Mouse (Mus musculus) forebrain, embryonic 13.5 days (tissue): ENCODE data around the gene Gpr137b. TPM values are rescaled to one million over a fixed set of nuclear protein-coding genes. Genes with fewer than 3 reads are reported as not detected.
"Not testable (repeated sequence)": the region's sequence is repeated elsewhere in the genome, so short reads cannot be mapped to it uniquely, and the experiment has no call there.

Source experiments
- ATAC-seq: fragments of 200-750 bp; cut with Nextera tagmentation; 2 replicates; pipeline ENCODE4 v1.8.0; 2017
- H3K27ac ChIP-seq: fragments of 300-500 bp; sonication (generic); 2 replicates; pipeline ENCODE4 v1.5.1; 2015; ENCODE audit warnings: inconsistent platforms, mild to moderate bottlenecking, moderate library complexity
- H3K27me3 ChIP-seq: fragments of 300-500 bp; sonication (generic); 2 replicates; pipeline ENCODE4 v1.6.1; 2015; ENCODE audit warnings: mild to moderate bottlenecking, inconsistent platforms
- H3K36me3 ChIP-seq: fragments of 300-500 bp; sonication (generic); 2 replicates; pipeline ENCODE4 v1.6.1; 2015; ENCODE audit warnings: mild to moderate bottlenecking, inconsistent platforms; ENCODE audit not compliant: poor library complexity, severe bottlenecking
- H3K4me1 ChIP-seq: fragments of 300-500 bp; sonication (generic); 2 replicates; pipeline ENCODE4 v1.6.1; 2015; ENCODE audit warnings: inconsistent platforms
- H3K4me2 ChIP-seq: fragments of 300-500 bp; sonication (generic); 2 replicates; pipeline ENCODE4 v1.6.1; 2015; ENCODE audit warnings: inconsistent platforms, mild to moderate bottlenecking, moderate library complexity
- H3K4me3 ChIP-seq: fragments of 300-500 bp; sonication (generic); 2 replicates; pipeline ENCODE4 v1.5.1; 2015; ENCODE audit warnings: mild to moderate bottlenecking, inconsistent platforms
- H3K9ac ChIP-seq: fragments of 300-500 bp; sonication (generic); 2 replicates; pipeline ENCODE4 v1.6.1; 2015; ENCODE audit warnings: mild to moderate bottlenecking, inconsistent platforms
- H3K9me3 ChIP-seq: fragments of 300-500 bp; sonication (generic); replicated peaks from 2 replicates; pipeline ENCODE4 v1.6.1; 2016; ENCODE audit warnings: inconsistent platforms
- WGBS: fragments of 180-500 bp; shearing (Covaris S2); methylation state at CpG from one replicate; pipeline ENCODE4 v1.1.7; 2015; 5-methylcytosine and 5-hydroxymethylcytosine counted together
- polyA plus RNA-seq: library from polyadenylated mRNA; unstranded; fragments of >200 nt; fragmentation: Nextera tagmentation; extraction: Ambion mirVana; gene quantifications from 2 replicates; pipeline ENCODE4 v1.2.1, GENCODE M21; 2015

Gpr137b gene
- polyA plus RNA-seq, result 24.2 and 26.1 TPM in 2 replicates

DNA sequence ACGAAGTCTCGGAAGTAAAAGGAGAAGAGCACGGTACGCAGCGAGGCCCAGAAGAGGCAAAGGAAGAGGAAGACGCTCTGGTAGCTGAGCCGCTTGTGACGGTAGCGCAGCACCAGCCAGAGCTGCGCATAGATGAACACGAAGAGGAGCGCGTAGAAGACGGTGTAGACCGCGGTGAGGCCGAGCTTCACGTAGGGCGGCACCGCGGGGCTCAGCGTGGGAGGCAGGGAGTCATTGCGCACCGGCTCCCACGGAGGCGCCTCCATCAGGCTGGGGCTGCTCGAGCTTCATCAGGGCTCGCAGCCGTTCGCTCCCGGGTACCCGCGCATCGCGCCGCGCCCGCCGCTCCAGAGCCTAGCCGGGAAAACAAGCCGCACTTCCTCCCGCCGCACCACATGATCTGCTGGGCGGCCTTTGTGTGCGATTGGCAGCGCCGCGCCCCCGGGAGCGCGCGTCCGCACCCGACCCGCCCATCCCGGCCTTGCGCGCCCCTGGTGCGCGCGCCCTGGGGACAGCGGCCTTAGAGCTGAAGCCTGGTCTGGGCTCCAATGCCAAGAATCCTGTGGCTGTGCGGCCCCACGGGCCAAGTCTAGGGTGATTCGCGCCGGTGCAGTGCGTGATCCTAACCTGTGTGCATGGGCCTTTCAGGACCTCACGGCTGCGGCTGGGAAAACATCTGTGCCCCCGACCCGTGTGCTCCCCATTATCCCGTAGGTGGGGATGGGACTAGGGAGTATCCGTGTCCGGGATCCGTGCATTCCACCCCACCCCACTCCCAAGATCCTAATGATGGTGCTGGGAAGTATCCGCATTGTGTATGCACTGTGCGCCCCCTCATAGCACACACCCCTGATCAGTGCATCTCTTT is at the start of gene Gpr137b:
TSS of gene Gpr137b (minus strand) at position 787 of the 868 bp plus-strand sequence.
- H3K27ac ChIP-seq, result 0 out of 2 replicates have a peak within 1 kb of the TSS, but pooled peaks have one; percentile 40
- H3K4me1 ChIP-seq, H3K9me3 ChIP-seq, H3K36me3 ChIP-seq, H3K27me3 ChIP-seq: not testable (repeated sequence)
- ATAC-seq, result peak; percentile 93
- peak within 1 kb of the TSS; percentile 53 for H3K4me2 ChIP-seq
- peak within 1 kb of the TSS; percentile 42 for H3K4me3 ChIP-seq
- H3K9ac ChIP-seq, result peak within 1 kb of the TSS; percentile 64
- under 1% methylated on average over 45 of the region's 78 CpGs for WGBS

DNA sequence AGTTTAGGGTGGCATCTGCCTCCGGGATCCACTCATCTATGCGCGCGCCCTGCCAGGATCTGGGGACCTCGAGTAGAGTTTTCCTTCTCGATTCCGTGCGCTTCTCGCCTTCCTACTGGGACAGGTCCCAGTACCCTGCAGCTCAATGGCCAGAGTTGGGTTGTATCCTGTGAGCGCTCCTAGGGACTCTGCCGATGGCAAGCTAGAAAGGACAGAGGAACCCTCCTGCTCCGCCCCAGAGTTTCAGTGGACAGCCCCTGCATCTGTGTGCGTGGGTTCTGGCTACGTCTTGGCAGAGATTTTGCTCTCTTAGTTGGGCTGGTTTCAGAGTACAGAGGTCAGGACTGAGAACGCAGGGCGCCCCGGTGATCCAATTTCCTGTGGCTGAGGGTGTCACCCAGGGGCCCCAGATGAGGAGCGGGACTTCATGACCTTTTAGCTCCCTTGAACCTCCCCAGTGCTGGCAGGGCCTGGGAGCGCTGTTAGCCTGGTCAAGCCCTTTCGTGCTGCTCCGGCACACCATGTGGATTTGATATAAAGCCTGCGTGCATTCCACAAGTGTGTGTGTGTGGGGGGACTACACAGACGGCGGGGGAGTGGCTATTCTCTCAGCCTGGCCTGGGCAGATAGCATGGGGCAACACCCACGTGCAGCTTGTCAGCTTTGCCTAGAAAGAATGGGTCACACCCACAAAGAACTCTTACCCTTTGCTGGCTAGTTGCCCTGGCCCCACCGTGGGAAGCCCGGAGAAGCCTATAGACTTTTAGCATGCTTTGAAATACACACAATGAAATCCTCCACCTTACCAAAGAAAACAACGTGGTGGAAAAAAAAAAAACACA is 44.5 kb upstream of the Gpr137b start:
- not testable (repeated sequence) for H3K36me3 ChIP-seq, H3K9me3 ChIP-seq, H3K4me3 ChIP-seq, H3K4me1 ChIP-seq, H3K27me3 ChIP-seq, H3K27ac ChIP-seq, H3K4me2 ChIP-seq, H3K9ac ChIP-seq
- WGBS, result 5% methylated on average over 18 of the region's 28 CpGs
- 0 out of 2 replicates have a peak, but pooled peaks have one; percentile 34 for ATAC-seq

DNA sequence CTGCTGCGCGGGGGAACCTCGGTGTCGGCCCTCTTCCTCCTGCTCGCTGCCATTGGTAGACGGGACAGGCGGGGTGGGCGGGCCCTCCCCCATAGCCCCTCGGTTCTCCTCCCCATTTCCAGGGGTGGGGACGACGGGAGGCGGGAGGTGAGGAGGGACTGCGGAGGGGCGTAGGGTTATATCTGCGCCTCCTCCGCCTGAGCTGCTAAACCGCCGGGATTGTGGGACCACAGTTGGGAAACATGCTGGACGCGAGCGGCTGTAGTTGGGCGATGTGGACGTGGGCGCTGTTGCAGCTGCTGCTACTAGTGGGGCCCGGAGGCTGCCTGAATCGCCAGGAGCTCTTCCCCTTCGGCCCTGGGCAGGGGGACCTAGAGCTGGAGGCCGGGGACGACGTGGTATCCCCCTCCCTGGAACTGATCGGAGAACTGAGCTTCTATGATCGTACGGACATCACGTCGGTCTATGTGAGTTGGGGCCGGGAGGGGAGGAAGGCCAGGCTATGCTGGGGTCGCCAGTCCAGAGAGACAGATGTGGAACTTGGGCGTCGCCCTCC is 43.7 kb upstream of the Gpr137b start, which contains the start of gene Nid1:
TSS of gene Nid1 (plus strand) at position 92 of the 556 bp plus-strand sequence.
- WGBS, result 4% methylated on average over 24 of the region's 39 CpGs

DNA sequence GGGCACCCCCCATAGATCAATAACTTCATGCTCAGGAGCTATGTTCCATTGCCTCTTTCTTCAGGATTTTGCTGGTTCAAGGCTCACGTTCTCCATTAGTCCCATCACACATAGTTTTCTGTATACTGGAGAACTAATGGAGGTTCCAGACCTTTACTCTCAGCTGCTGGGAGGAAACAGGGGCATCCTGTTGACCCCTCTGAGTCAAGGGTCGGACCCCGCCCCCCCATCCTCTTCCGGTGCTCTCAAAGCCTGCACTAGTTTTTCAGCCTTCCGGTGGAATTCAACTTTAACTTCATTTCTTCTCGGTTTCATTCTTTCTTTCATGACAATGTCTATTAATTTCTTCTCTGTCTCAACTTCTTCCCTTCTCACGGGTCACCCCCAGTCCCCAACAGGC is 42.3 kb upstream of the Gpr137b start:
- H3K36me3 ChIP-seq, H3K9me3 ChIP-seq, H3K27me3 ChIP-seq, H3K27ac ChIP-seq, H3K9ac ChIP-seq, H3K4me1 ChIP-seq, H3K4me2 ChIP-seq, H3K4me3 ChIP-seq, ATAC-seq: not testable (repeated sequence)
- WGBS, result 98% methylated on average over 5 of the region's 7 CpGs

More for the DNA sequence above, 43.7 kb upstream of the Gpr137b start, which contains the start of gene Nid1:
- not testable (repeated sequence) for H3K27ac ChIP-seq, H3K36me3 ChIP-seq, H3K27me3 ChIP-seq, H3K4me1 ChIP-seq, H3K9me3 ChIP-seq, H3K9ac ChIP-seq
- peak within 1 kb of the TSS; percentile 29 for H3K4me3 ChIP-seq
- peak; percentile 79 for ATAC-seq
- H3K4me2 ChIP-seq, result peak within 1 kb of the TSS; percentile 53

DNA sequence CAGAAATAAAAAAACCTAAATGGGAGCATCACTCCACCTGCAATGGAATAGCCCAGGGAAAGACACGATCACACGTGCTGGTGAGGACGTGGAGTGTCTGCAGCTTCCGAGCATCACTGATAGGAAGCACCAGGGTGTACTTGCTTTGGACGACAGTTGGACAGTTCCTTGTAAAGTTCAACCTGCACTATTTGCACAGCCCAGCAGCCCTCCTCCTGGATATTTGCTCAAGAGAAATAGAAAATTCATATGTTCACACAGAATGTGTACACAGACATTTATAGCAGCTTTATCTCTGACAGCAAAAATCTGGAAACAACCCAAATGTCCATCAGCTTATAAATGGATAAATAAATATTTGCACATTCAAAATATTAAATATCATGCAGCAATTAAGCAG is 29.5 kb upstream of the Gpr137b start:
- H3K9me3 ChIP-seq, H3K4me3 ChIP-seq, H3K27me3 ChIP-seq, H3K36me3 ChIP-seq, ATAC-seq, H3K9ac ChIP-seq, H3K27ac ChIP-seq, H3K4me1 ChIP-seq, H3K4me2 ChIP-seq: not testable (repeated sequence)
- WGBS, result 96% methylated on average over 3 of the region's 5 CpGs

DNA sequence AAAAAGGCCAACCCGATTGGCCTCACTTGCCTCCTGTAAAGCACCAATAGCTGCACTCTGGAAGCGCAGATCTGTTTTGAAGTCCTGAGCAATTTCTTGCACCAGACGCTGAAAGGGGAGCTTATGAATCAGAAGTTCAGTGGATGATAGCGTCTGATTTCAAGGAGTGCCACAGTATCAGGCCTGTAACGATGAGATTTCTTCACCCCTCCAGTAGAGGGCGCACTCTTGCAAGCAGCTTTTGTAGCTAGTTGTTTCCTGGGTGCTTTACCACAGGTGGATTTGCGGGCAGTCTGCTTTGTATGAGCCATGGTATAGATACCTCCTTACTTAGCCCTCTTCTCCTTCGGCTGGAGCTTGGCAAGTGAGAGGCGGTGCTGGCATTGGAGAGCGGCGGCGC is 25.0 kb upstream of the Gpr137b start:
- ATAC-seq, H3K27ac ChIP-seq, H3K27me3 ChIP-seq, H3K4me2 ChIP-seq, H3K36me3 ChIP-seq, H3K4me3 ChIP-seq, H3K9ac ChIP-seq, H3K4me1 ChIP-seq, H3K9me3 ChIP-seq: not testable (repeated sequence)
- WGBS, result 93% methylated on average over 6 of the region's 12 CpGs

DNA sequence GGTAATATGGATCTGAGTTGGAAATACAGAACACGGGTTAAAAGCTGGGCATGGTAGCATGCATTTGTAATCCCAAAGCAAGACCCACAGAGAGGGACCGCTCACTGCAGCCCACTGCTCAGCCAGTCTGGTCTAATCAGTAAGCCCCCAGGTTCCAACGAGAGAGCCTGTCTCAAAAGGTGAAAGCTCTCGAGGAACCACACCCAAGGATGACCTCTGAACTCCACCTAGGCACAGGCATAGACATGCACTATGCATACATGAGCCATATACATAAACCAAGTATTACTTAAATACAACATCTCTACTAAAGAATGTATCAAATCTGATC is 22.2 kb upstream of the Gpr137b start:
- not testable (repeated sequence) for H3K4me3 ChIP-seq, H3K9me3 ChIP-seq, H3K4me1 ChIP-seq, H3K27me3 ChIP-seq, H3K27ac ChIP-seq, H3K36me3 ChIP-seq, H3K4me2 ChIP-seq, H3K9ac ChIP-seq
- 92% methylated on average over 3 of the region's 4 CpGs for WGBS
- ATAC-seq, result peak; percentile 59

DNA sequence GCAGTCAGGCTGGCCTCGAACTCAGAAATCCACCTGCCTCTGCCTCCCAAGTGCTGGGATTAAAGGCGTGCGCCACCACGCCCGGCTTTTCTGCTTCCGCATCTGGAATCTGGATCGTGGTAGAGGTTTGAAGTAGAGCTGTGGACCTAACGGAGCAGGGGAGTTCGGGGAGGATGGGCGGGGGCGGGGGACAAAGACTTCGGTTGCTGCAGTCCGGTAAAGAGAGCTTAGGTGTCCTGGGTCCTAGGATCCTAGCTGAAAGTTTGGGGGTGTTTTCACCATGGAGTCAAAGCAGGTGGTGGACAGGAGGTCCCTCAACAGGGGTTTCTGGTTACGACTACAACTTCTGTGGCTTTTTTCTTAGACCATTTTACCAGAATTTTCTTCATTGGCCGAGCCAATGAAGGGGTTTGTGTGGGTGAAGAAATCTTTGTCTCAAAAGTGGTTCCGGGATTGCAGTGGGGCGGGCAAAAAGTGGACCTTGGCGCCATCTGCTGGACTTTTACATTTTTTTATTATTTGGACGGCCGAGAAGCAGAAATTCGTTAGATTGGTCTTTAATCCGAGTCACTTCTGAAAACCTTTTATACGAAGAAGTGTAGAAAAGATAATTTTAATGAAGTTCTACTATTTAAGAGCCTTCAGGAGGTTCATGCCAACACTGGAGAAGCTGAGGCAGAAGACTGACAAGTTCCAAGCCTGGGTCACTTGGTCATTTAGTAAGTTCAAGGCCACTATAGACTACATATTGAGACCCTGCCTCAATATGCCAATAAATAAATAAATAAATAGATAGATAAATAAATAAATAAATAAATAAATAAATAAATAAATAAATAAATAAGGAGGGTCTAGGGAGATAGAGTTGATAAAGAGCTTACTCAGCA is 21.5 kb upstream of the Gpr137b start:
- not testable (repeated sequence) for H3K9ac ChIP-seq, H3K36me3 ChIP-seq, H3K27ac ChIP-seq, H3K4me1 ChIP-seq, H3K4me2 ChIP-seq, H3K27me3 ChIP-seq, H3K4me3 ChIP-seq, H3K9me3 ChIP-seq
- 36% methylated on average over 23 of the region's 23 CpGs for WGBS
- ATAC-seq, result peak; percentile 79

DNA sequence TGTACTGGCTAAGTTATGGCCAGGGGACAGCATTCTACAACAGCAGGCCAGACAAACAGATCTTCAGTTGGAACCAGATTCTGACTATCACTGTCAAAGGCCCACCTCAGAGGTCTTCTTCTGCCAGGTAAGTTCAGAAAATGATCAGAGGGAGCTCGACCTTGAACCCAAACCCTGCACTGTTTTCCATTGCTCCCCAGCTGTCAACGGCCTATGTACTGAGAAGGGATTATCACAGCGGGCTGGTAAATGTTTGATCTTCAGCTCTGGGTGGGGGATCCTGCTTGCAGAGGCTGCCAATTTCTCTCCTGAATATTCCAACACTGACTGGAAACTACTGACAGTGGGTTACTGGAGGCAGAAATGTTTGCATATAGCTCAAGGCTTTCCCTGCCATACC is 20.4 kb upstream of the Gpr137b start:
- no peak overlapping the region for H3K9ac ChIP-seq
- H3K4me3 ChIP-seq, result no peak overlapping the region
- no peak overlapping the region for H3K4me2 ChIP-seq
- ATAC-seq, result no peak
- WGBS, result 73% methylated on average over 3 of the region's 3 CpGs
- no peaks in the 10 kb centered on the region for H3K36me3 ChIP-seq
- no peaks in the 10 kb centered on the region for H3K27me3 ChIP-seq
- H3K4me1 ChIP-seq, result no peaks in the 10 kb centered on the region
- H3K9me3 ChIP-seq, result no peaks in the 10 kb centered on the region
- H3K27ac ChIP-seq, result no peak overlapping the region

DNA sequence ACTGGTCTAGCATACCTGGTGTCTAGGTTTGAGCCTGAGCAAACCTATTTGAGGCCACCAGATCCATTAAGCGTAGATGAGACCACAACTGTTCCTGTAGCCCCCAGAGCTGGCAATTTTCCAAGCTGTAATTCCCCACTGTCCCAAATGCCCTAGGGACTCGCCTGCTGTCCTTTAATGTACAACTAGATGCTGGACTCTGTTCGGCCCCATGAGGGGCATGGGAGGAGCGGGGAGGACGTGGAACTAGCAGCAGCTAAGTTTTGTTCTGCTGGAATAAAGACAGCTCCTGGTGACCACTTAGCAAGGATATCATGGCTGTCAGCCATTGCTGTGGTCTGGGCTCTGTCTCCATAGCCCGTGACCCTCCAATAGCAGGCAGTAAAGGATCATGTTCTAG is 11.7 kb upstream of the Gpr137b start:
- not testable (repeated sequence) for H3K4me3 ChIP-seq, H3K4me2 ChIP-seq, H3K27me3 ChIP-seq, H3K9ac ChIP-seq, H3K27ac ChIP-seq, H3K36me3 ChIP-seq, ATAC-seq, H3K4me1 ChIP-seq, H3K9me3 ChIP-seq
- WGBS, result no CpG with 5 or more reads among the region's 6 CpGs

DNA sequence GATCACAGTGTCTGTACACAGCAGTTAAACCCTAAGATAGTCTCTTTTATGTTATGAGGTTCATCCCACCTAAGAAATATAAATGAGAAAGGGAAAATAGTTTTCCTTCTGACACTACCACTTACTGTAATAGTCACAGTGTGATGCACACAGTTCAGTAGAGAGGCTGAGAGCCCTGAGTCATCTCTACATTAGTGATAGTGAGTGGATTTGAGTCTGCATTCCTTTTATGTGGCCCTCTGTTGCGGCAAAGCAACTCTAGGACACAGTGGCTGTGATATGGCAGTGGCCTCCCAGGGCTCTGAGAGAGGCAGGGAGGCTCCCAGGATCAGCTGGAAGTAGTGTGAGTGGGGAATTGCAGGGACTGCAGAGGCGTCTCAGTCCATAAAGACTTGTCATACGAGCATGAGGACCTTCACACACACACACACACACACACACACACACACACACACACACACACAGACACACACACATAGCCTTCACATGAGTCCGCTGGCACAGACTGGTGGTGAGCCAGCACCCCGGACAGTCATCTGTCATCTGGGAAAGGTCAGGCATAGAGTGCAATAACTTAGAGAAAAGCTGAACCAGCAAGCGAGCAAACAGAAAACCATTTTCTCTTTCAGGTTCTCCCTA is 10.8 kb upstream of the Gpr137b start:
- not testable (repeated sequence) for ATAC-seq, H3K4me2 ChIP-seq, H3K27me3 ChIP-seq, H3K27ac ChIP-seq, H3K4me1 ChIP-seq, H3K9ac ChIP-seq, H3K9me3 ChIP-seq, H3K36me3 ChIP-seq, H3K4me3 ChIP-seq
- 88% methylated on average over 5 of the region's 6 CpGs for WGBS
